Mouse (Mus musculus) kidney, postnatal 36 days (tissue): Measurements from ENCODE around the gene Spaca7.
"Not testable (repeated sequence)": the region's sequence is repeated elsewhere in the genome, so short reads cannot be mapped to it uniquely, and the experiment has no call there.

Source experiments
- DNase-seq, 2 experiments: peaks; one replicate each; pipeline ENCODE4 v3.0.0; 2021 to 2022; ENCODE audit warnings: mixed read lengths in 2 of 2

Spaca7 gene

GRCm38 (mm10) chr8:12609752-12610449 is 37.1 kb downstream of the Spaca7 start:
- no peak for DNase-seq

DNA sequence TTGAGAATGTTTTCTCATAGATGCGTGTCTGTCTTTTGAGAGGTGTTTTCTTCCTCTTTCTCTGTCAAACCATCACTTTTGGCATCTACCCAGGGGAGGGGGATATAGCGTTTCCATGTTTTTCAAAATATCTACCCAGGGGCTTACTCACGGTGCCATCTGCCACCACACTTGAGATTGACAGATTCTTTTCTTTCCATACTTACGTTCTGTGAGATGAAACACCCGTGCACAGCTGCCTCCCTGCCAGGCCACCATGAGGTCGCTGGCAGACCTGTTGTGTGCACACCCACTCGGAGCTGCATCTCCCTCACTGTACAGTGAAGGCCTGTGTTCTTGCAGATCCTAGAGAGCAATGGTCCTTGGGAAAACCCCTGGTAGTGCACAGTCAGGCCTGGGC is 40.4 kb downstream of the Spaca7 start:
- DNase-seq = no peak

DNA sequence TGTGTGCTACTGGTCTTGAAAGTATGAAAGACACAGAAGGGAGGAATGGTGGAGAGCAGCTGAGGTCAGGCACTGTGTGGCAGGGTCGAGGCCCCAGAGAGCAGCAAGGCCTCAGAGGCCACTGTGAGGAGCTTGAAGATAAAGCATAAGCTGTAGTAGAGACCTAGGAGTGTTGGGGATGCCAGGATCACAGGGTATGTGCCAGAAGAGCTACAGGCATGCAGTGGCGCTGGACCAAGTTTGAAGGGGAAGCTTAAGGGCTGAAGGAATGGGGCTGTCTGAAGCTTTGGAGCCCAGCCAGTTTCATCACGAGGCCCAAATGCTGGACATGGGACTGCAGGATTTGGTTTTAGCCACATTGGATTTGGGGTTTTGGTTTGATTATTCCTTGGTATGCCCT is 44.5 kb downstream of the Spaca7 start:
- DNase-seq = not testable (repeated sequence)

- DNase-seq = no peak
Observed at GRCm38 (mm10) chr8:12621550-12622222, 48.9 kb downstream of the Spaca7 start.

DNA sequence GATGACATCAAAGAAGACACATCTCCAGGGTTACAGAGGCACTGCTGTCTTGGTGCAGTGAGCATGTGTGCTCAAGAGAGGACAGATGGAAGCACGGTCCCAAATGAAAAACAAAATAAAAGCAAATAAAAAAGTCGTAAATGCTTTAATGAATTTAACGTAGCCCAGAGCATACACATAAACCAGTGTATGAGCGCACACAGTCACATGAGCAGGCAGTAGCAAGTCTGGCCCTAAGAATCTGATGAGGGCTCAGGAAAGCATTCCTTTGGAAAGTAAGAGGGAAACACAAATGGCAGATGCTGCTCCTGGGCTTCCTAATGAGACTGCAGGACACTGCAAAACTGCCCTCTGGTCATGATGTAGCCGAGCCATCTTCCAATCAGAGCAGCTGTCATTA is 53.1 kb downstream of the Spaca7 start:
- no peak for DNase-seq

DNA sequence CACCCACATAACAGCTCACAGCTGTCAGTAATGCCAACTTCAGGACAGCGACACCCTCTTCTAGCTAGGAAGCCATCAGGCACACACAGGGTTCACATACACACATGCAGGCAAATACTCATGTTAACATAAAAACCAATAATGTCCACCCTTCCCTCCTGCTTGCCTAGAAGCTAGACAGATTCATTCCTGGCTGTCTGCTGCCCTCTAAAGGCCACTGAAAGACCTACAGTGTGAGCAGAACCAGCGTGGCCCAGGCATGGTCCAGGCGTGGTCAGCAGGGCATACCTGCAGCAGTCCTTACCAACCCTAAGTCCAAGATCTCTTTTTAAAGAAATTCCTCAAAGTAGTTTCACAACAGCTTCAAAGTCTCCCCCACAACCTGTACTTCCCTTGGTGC is 56.2 kb downstream of the Spaca7 start:
- DNase-seq = peak; percentile 55 to 75

- DNase-seq = no peak
Observed at GRCm38 (mm10) chr8:12635366-12635765, 62.5 kb downstream of the Spaca7 start.

- DNase-seq = no peak
Observed at GRCm38 (mm10) chr8:12638446-12638845, 65.6 kb downstream of the Spaca7 start.

GRCm38 (mm10) chr8:12641527-12641926 is 68.7 kb downstream of the Spaca7 start:
- DNase-seq = no peak

DNA sequence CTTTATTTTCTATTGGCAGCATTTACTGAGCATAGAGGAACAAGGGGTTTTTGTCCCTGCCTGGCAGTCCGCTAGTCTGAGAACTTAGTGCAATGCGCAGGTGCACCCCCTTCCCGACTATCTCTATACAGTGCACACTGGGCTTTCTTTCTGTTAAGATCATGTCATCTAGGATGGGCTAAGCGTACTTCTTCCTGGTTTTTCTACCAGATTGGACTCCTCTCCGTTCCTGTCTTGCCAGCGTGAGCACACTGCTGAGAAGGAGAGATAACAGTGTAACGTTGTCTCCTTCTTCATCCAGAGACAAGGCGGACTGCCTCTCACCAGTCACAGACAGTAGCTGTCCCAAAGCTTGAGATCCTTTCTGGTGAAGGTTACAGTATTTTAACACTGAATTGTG is 71.5 kb downstream of the Spaca7 start:
- DNase-seq = no peak

DNA sequence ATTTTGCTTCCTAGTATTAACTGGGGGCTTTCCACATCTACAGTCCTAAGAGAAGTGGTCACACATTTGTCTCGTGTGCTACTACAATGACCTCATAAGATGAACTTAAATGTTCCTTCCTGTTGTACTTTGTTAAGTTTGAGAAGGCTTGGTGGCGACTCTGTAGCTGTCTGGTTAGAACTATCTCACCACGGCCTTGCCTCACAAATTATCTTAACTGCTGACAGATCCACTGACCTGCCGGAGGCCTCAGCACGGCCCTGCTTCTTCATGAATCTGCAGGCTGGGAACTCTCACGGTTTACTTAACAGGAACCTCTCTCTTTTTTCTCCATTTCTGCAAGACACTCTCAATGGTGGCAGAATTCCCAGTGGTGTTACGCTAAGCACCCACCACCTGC is 72.1 kb downstream of the Spaca7 start:
- DNase-seq = no peak

GRCm38 (mm10) chr8:12646536-12646935 is 73.7 kb downstream of the Spaca7 start:
- DNase-seq = peak in 1 of 2 experiments; percentile 36

DNA sequence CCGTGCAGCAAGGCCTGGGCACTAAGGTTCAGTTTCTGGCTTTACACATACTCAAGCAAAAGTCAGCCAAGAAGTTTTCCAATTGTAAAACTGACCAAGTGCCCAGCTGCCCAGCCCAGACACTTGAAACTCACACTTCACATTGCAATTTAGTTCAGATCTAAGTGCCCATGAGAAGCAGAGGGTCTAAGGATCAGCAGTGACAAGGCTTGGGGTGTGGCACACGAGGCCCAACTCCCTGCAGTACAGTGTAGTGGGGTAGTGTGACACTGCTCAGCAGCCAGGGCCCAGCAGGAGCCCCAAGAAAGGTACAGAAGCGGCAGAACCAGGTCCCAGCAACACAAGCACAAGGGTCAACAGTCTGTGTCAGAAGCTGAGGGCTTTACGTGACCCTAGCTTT is 76.1 kb downstream of the Spaca7 start:
- no peak for DNase-seq
